ENCODE assay signal across 8 mouse cellular contexts in genomic region chr2:74657251-74658023, GRCm38 (mm10). TPM values are rescaled to one million over a fixed set of nuclear protein-coding genes. Genes with fewer than 3 reads are reported as not detected.
DNase-seq lines count a peak whose midpoint lies in the region; ATAC-seq lines count a peak whose summit lies in the region.

No protein-coding gene starts in this region.

- no peaks in the 10 kb centered on the region for H3K9me3 ChIP-seq in heart, embryonic 15.5 days (replicated peaks)
- H3K9me3 ChIP-seq in liver, embryonic 13.5 days (replicated peaks): no peaks in the 10 kb centered on the region

- WGBS in heart, embryonic 15.5 days: 4% methylated on average over 62 of the region's 62 CpGs
- 3% methylated on average over 62 of the region's 62 CpGs for WGBS in liver, embryonic 13.5 days (ENCODE audit: insufficient replicate concordance)

- peaks cover 91% of the 10 kb centered on the region for H3K27me3 ChIP-seq in heart, embryonic 15.5 days
- H3K27me3 ChIP-seq in liver, embryonic 13.5 days: peaks cover 92% of the 10 kb centered on the region

- H3K4me1 ChIP-seq in heart, embryonic 15.5 days (replicated peaks): peaks cover 28% of the 10 kb centered on the region
- H3K4me1 ChIP-seq in liver, embryonic 13.5 days (replicated peaks): peaks cover 3% of the 10 kb centered on the region; the same call in 1 of the 2 replicates

- H3K4me2 ChIP-seq in heart, embryonic 15.5 days: no peak overlapping the region; the same call in 1 of the 2 replicates
- peak overlapping the region; percentile 23; the same call in 1 of the 2 replicates for H3K4me2 ChIP-seq in liver, embryonic 13.5 days

- no peak overlapping the region for H3K27ac ChIP-seq in heart, embryonic 15.5 days
- H3K27ac ChIP-seq in liver, embryonic 13.5 days: no peak overlapping the region

- peak overlapping the region; percentile 17 for H3K4me3 ChIP-seq in heart, embryonic 15.5 days
- no peak overlapping the region for H3K4me3 ChIP-seq in liver, embryonic 13.5 days (replicated peaks)

- no peak overlapping the region for H3K9ac ChIP-seq in heart, embryonic 15.5 days
- no peak overlapping the region for H3K9ac ChIP-seq in liver, embryonic 13.5 days

- peak; percentile 53 for ATAC-seq in CD4-positive, CD25-positive, alpha-beta regulatory T cell, adult 4 months
- ATAC-seq in heart, embryonic 15.5 days (replicated peaks; ENCODE audit: insufficient number of reproducible peaks, insufficient read depth, low FRiP score, low read depth): no peak
- no peak for ATAC-seq in liver, embryonic 13.5 days (ENCODE audit: low read depth)

- intact Hi-C loops in heart, postnatal 14 days (cut with DNase I): loop anchor here (5.0 kb wide), 2 partner anchors 35 to 80 kb away; partner anchors contain the start of genes Hoxd10 and Lnpk
- intact Hi-C loops in left cerebral cortex, postnatal 4 days (cut with DNase I): loop anchor here (5.0 kb wide), 1 partner anchor 590 kb away; no protein-coding TSS in a partner anchor

- peak; percentile 86 for DNase-seq in heart, adult 11 months
- DNase-seq in heart, postnatal 14 days: no peak
- no peak for DNase-seq in liver, embryonic 13.5 days
- peak; percentile 29 for DNase-seq in yolk sac, embryonic 10.5 days (ENCODE audit: low spot score)
- DNase-seq in left cerebral cortex, postnatal 4 days: no peak
- DNase-seq in layer of hippocampus, postnatal 10 days (ENCODE audit: low spot score in 2 of 2): no peak

- H3K36me3 ChIP-seq in heart, embryonic 15.5 days: no peaks in the 10 kb centered on the region
- no peaks in the 10 kb centered on the region for H3K36me3 ChIP-seq in liver, embryonic 13.5 days

RNA-seq across cellular contexts. Expression of gene Evx2, which starts 1.9 kb away (rescaled TPM):
- not detected for total RNA-seq in heart, postnatal 14 days (2021)
- polyA plus RNA-seq in CD4-positive, CD25-positive, alpha-beta regulatory T cell, adult 4 months (2017; shearing (Covaris generic)): not detected
- polyA plus RNA-seq in heart, embryonic 15.5 days (2015; fragmentation: Nextera tagmentation; extraction: Ambion mirVana): not detected in 2 replicates
- polyA plus RNA-seq in liver, embryonic 13.5 days (2015; fragmentation: Nextera tagmentation; extraction: Ambion mirVana): not detected in 2 replicates
- not detected for total RNA-seq in left cerebral cortex, postnatal 4 days (2021)
- total RNA-seq in layer of hippocampus, postnatal 10 days (2021): not detected

RNA-seq across cellular contexts. Expression of gene Hoxd13, which starts 10.7 kb away (rescaled TPM):
- not detected for total RNA-seq in heart, postnatal 14 days (2021)
- polyA plus RNA-seq in CD4-positive, CD25-positive, alpha-beta regulatory T cell, adult 4 months (2017; shearing (Covaris generic)): not detected
- 0.14 TPM in 1 of 2 replicates, not detected in the other for polyA plus RNA-seq in heart, embryonic 15.5 days (2015; fragmentation: Nextera tagmentation; extraction: Ambion mirVana)
- not detected in 2 replicates for polyA plus RNA-seq in liver, embryonic 13.5 days (2015; fragmentation: Nextera tagmentation; extraction: Ambion mirVana)
- not detected for total RNA-seq in left cerebral cortex, postnatal 4 days (2021)
- not detected for total RNA-seq in layer of hippocampus, postnatal 10 days (2021)

RNA-seq across cellular contexts. Expression of gene Hoxd12, which starts 17.4 kb away (rescaled TPM):
- not detected for total RNA-seq in heart, postnatal 14 days (2021)
- polyA plus RNA-seq in CD4-positive, CD25-positive, alpha-beta regulatory T cell, adult 4 months (2017; shearing (Covaris generic)): not detected
- polyA plus RNA-seq in heart, embryonic 15.5 days (2015; fragmentation: Nextera tagmentation; extraction: Ambion mirVana): 0.10 TPM in 1 of 2 replicates, not detected in the other
- not detected in 2 replicates for polyA plus RNA-seq in liver, embryonic 13.5 days (2015; fragmentation: Nextera tagmentation; extraction: Ambion mirVana)
- total RNA-seq in left cerebral cortex, postnatal 4 days (2021): not detected
- total RNA-seq in layer of hippocampus, postnatal 10 days (2021): not detected

RNA-seq across cellular contexts. Expression of gene Hoxd11, which starts 21.9 kb away (rescaled TPM):
- total RNA-seq in heart, postnatal 14 days (2021): not detected
- polyA plus RNA-seq in CD4-positive, CD25-positive, alpha-beta regulatory T cell, adult 4 months (2017; shearing (Covaris generic)): not detected
- polyA plus RNA-seq in heart, embryonic 15.5 days (2015; fragmentation: Nextera tagmentation; extraction: Ambion mirVana): not detected in 2 replicates
- not detected in 2 replicates for polyA plus RNA-seq in liver, embryonic 13.5 days (2015; fragmentation: Nextera tagmentation; extraction: Ambion mirVana)
- total RNA-seq in left cerebral cortex, postnatal 4 days (2021): not detected
- not detected for total RNA-seq in layer of hippocampus, postnatal 10 days (2021)

RNA-seq across cellular contexts. Expression of gene Hoxd10, which starts 34.3 kb away (rescaled TPM):
- under 1 TPM in 1 of 2 experiments, not detected in 1; 0.14 TPM for total RNA-seq in heart, postnatal 14 days (2021)
- polyA plus RNA-seq in CD4-positive, CD25-positive, alpha-beta regulatory T cell, adult 4 months (2017; shearing (Covaris generic)): not detected
- 0.08 TPM in 1 of 2 replicates, not detected in the other for polyA plus RNA-seq in heart, embryonic 15.5 days (2015; fragmentation: Nextera tagmentation; extraction: Ambion mirVana)
- not detected in 2 replicates for polyA plus RNA-seq in liver, embryonic 13.5 days (2015; fragmentation: Nextera tagmentation; extraction: Ambion mirVana)
- not detected for total RNA-seq in left cerebral cortex, postnatal 4 days (2021)
- not detected for total RNA-seq in layer of hippocampus, postnatal 10 days (2021)

Comparison
In these comparisons a context has a peak if more than half of its experiments do, and no peak if none do; other contexts are left out.
1. DNase-seq: peak in heart, adult 11 months (single experiment) and yolk sac, embryonic 10.5 days (single experiment); none in heart, postnatal 14 days (0 of 2), liver, embryonic 13.5 days (single experiment), left cerebral cortex, postnatal 4 days (single experiment) and layer of hippocampus, postnatal 10 days (0 of 2).